Comparison of ENCODE assay signal across 22 mouse cellular contexts in the genomic region with DNA sequence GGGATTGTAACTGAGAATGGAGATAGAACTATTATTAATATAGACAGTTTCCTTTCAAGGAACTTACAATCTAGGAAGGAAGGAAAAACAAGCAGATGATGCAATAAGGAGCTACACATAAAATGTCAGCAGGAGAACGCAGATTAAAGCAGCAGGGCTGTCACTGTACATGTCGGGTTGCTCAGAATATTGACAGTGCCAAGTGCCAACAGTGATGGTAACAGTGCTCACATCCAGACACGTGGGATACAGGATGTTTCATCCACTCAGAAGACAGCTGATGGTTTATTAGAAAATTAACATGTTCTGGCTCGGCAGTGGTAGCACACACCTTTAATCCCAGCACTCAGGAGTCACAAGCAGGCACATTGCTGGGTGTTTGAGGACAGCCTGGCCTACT. TPM values are rescaled to one million over a fixed set of nuclear protein-coding genes. Genes with fewer than 3 reads are reported as not detected.
A peak's percentile ranks its signal among the peaks of the same experiment; 100 is the strongest.
DNase-seq lines count a peak whose midpoint lies in the region; ATAC-seq and TF ChIP-seq lines count a peak whose summit lies in the region.
"Had no signal": no experiment of that assay in that cellular context is flagged by ENCODE, and none has a peak within 500 bp of the region (broad histone marks: within the 10 kb centered on the region; RNA-seq: fewer than 3 reads in every experiment).

No protein-coding gene starts in this region.

- no peaks in the 10 kb centered on the region for H3K27me3 ChIP-seq in hindbrain, embryonic 16.5 days (replicated peaks; ENCODE audit: control insufficient read depth, insufficient read depth, low read length)
- no peaks in the 10 kb centered on the region for H3K27me3 ChIP-seq in hindbrain, embryonic 14.5 days (ENCODE audit: control insufficient read depth, insufficient read depth, low read length)
- H3K27me3 ChIP-seq in myocyte (ENCODE audit: control insufficient read depth, insufficient read depth, insufficient read length): no peaks in the 10 kb centered on the region
- H3K27me3 ChIP-seq: limb, embryonic 12.5 days had no signal

- peaks cover 2% of the 10 kb centered on the region; the same call in 1 of the 2 replicates for H3K9me3 ChIP-seq in hindbrain, embryonic 16.5 days (ENCODE audit: control insufficient read depth, low read length)
- 0 out of 2 replicates have a peak, but pooled peaks cover 4% of the 10 kb centered on the region for H3K9me3 ChIP-seq in hindbrain, embryonic 14.5 days (ENCODE audit: control insufficient read depth, low read length)
- H3K9me3 ChIP-seq: embryonic facial prominence, embryonic 10.5 days had no signal

- H3ac ChIP-seq in myocyte (ENCODE audit: control insufficient read depth, insufficient read length): no peak overlapping the region

- WGBS in hindbrain, embryonic 16.5 days: 52% methylated on average over 4 of the region's 4 CpGs
- 58% methylated on average over 4 of the region's 4 CpGs for WGBS in hindbrain, embryonic 14.5 days

- no peak for TF ChIP-seq POLR2A in myocyte (IDR thresholded peaks at IDR 0.05; ENCODE audit: insufficient read length, low read depth)

- no peak overlapping the region for H3K4me3 ChIP-seq in hindbrain, embryonic 16.5 days (ENCODE audit: low read length)
- H3K4me3 ChIP-seq in hindbrain, embryonic 14.5 days (replicated peaks; ENCODE audit: low read length): no peak overlapping the region
- H3K4me3 ChIP-seq in myocyte: no peak overlapping the region
- H3K4me3 ChIP-seq: embryonic facial prominence, embryonic 10.5 days; heart, adult 2 months; limb, embryonic 12.5 days had no signal

- H3K4me2 ChIP-seq in hindbrain, embryonic 16.5 days (ENCODE audit: low read length): no peak overlapping the region
- no peak overlapping the region for H3K4me2 ChIP-seq in hindbrain, embryonic 14.5 days (replicated peaks)
- H3K4me2 ChIP-seq in myocyte (ENCODE audit: low read depth): no peak overlapping the region
- H3K4me2 ChIP-seq: limb, embryonic 12.5 days; liver, embryonic 11.5 days; midbrain, embryonic 11.5 days had no signal

- H3K27ac ChIP-seq in hindbrain, embryonic 16.5 days (ENCODE audit: low read depth, low read length): no peak overlapping the region
- no peak overlapping the region for H3K27ac ChIP-seq in hindbrain, embryonic 14.5 days
- H3K27ac ChIP-seq: embryonic facial prominence, embryonic 10.5 days; heart, adult 2 months; kidney, postnatal 0 days; limb, embryonic 12.5 days; stomach, postnatal 0 days had no signal

- no peaks in the 10 kb centered on the region; the same call in 1 of the 2 replicates for H3K4me1 ChIP-seq in hindbrain, embryonic 16.5 days (ENCODE audit: control insufficient read depth, insufficient read depth, low read depth, low read length)
- H3K4me1 ChIP-seq in hindbrain, embryonic 14.5 days (replicated peaks; ENCODE audit: control insufficient read depth, insufficient read depth, low read length): no peaks in the 10 kb centered on the region; the same call in 1 of the 2 replicates
- H3K4me1 ChIP-seq: embryonic facial prominence, embryonic 10.5 days; limb, embryonic 12.5 days had no signal

- no peak overlapping the region for H3K9ac ChIP-seq in hindbrain, embryonic 16.5 days (ENCODE audit: low read depth, low read length)
- H3K9ac ChIP-seq in hindbrain, embryonic 14.5 days: no peak overlapping the region
- H3K9ac ChIP-seq: limb, embryonic 12.5 days; liver, postnatal 0 days had no signal

- no peaks in the 10 kb centered on the region for H3K36me3 ChIP-seq in hindbrain, embryonic 16.5 days (ENCODE audit: control insufficient read depth, insufficient read depth, low read length)
- H3K36me3 ChIP-seq in hindbrain, embryonic 14.5 days (replicated peaks; ENCODE audit: control insufficient read depth, insufficient read depth): 0 out of 2 replicates have a peak, but pooled peaks cover 2% of the 10 kb centered on the region
- H3K36me3 ChIP-seq in myocyte (ENCODE audit: control insufficient read depth, insufficient read depth): peaks cover 4% of the 10 kb centered on the region

- peak; percentile 21 to 30 for DNase-seq in cerebellum, postnatal 14 days
- DNase-seq in cerebellum, adult 18-20 months: no peak
- no peak for DNase-seq in hindbrain, embryonic 14.5 days (ENCODE audit: low spot score)
- peak; percentile 30 to 54 for DNase-seq in layer of hippocampus, postnatal 14 days (ENCODE audit: low spot score in 2 of 2)
- DNase-seq in layer of hippocampus, adult 9-10 months (ENCODE audit: low spot score): no peak
- DNase-seq: adrenal gland, postnatal 10 days; cerebellum, adult 8-10 months; gastrocnemius, postnatal 25 days; heart, adult 2 months; kidney, adult 18-20 months; liver, postnatal 0 days; lung, postnatal 10 days; thymus, adult 2 months; thymus, postnatal 4 days had no signal

- peak; percentile 37; the same call in 1 of the 2 replicates for ATAC-seq in hindbrain, embryonic 16.5 days
- no peak for ATAC-seq in hindbrain, embryonic 14.5 days (ENCODE audit: low FRiP score)
- ATAC-seq: liver, postnatal 0 days had no signal

- H3K79me2 ChIP-seq in myocyte (ENCODE audit: control insufficient read depth, insufficient read depth): no peaks in the 10 kb centered on the region

TF ChIP-seq in myocyte, 11 proteins besides CTCF, POLR2A, EP300 and RAD21:
- TF ChIP-seq REST (IDR thresholded peaks at IDR 0.05; ENCODE audit: insufficient read depth, insufficient read length) (no peak), MYOD1 (IDR thresholded peaks at IDR 0.05; ENCODE audit: control insufficient read depth in 1 of 3, insufficient read length in 2 of 3, low read depth in 2 of 3) (peak in 1 of 3 experiments; percentile 11), SRF (IDR thresholded peaks at IDR 0.05; ENCODE audit: control insufficient read depth, insufficient read length, low read depth) (no peak), MAX (IDR thresholded peaks at IDR 0.05; ENCODE audit: low read depth) (no peak), CEBPB (IDR thresholded peaks at IDR 0.05; ENCODE audit: insufficient read depth, poor library complexity, severe bottlenecking) (0 out of 2 replicates have a peak, but pooled peaks have one; percentile 37), TCF12 (IDR thresholded peaks at IDR 0.05; ENCODE audit: insufficient read depth, poor library complexity, severe bottlenecking) (no peak), E2F4 (IDR thresholded peaks at IDR 0.05; ENCODE audit: insufficient read depth) (no peak), POLR2AphosphoS2 (IDR thresholded peaks at IDR 0.05; ENCODE audit: insufficient read length, low read depth) (no peak), TCF3 (IDR thresholded peaks at IDR 0.05; ENCODE audit: insufficient read length, low read depth) (no peak)

RNA-seq across cellular contexts. Expression of gene Nostrin, which starts 18.8 kb away (rescaled TPM):
- polyA plus RNA-seq in hindbrain, embryonic 16.5 days (2015; fragmentation: Nextera tagmentation; extraction: Ambion mirVana): 2.1 and 2.4 TPM in 2 replicates
- 1.5 and 1.7 TPM in 2 replicates for polyA plus RNA-seq in hindbrain, embryonic 14.5 days (2014; fragmentation: Nextera tagmentation; extraction: Ambion mirVana)
- total RNA-seq in layer of hippocampus, postnatal 14 days (2021): 1 to 10 TPM; 5.7 to 7.5 TPM
- 0.13 TPM for polyA plus RNA-seq in myocyte (2012; fragmentation: generic; extraction: Trizol)

Comparison
In these comparisons a context has a peak if more than half of its experiments do, and no peak if none do; other contexts are left out.
1. DNase-seq: peak in cerebellum, postnatal 14 days (2 of 2) and layer of hippocampus, postnatal 14 days (2 of 2); none in cerebellum, adult 18-20 months (0 of 2), hindbrain, embryonic 14.5 days (single experiment) and layer of hippocampus, adult 9-10 months (single experiment).